Mouse (Mus musculus) lung, postnatal 10 days (tissue): ENCODE data around the gene 1810065E05Rik.
A peak's percentile ranks its signal among the peaks of the same experiment; 100 is the strongest.

Experiments
- DNase-seq: peaks from one replicate; pipeline ENCODE4 v3.0.0; 2021

Gene 1810065E05Rik

GRCm38 (mm10) chr11:58420815-58421214 is at the start of gene 1810065E05Rik:
1810065E05Rik (plus strand) TSS chr11:58421111.
- no peak for DNase-seq

GRCm38 (mm10) chr11:58377273-58377672 is 43.6 kb upstream of the 1810065E05Rik start:
- no peak for DNase-seq

- DNase-seq = no peak
Measured at GRCm38 (mm10) chr11:58377686-58378085, 43.2 kb upstream of the 1810065E05Rik start.

GRCm38 (mm10) chr11:58378763-58379278 is 42.1 kb upstream of the 1810065E05Rik start, which contains the start of gene Lypd8:
Lypd8 (plus strand) TSS chr11:58379043.
- no peak for DNase-seq

GRCm38 (mm10) chr11:58379516-58379915 is 41.4 kb upstream of the 1810065E05Rik start:
- no peak for DNase-seq

- no peak for DNase-seq
Measured at GRCm38 (mm10) chr11:58382471-58382870, 38.4 kb upstream of the 1810065E05Rik start.

- no peak for DNase-seq
Measured at GRCm38 (mm10) chr11:58399985-58400645, 20.8 kb upstream of the 1810065E05Rik start.

- DNase-seq = no peak
Measured at GRCm38 (mm10) chr11:58400655-58401054, 20.3 kb upstream of the 1810065E05Rik start.

GRCm38 (mm10) chr11:58408066-58408465 is 12.8 kb upstream of the 1810065E05Rik start:
- no peak for DNase-seq

GRCm38 (mm10) chr11:58418336-58418735 is 2.6 kb upstream of the 1810065E05Rik start:
- DNase-seq = peak; percentile 13

- no peak for DNase-seq
Measured at GRCm38 (mm10) chr11:58432259-58432658, 11.3 kb downstream of the 1810065E05Rik start, which contains the start of gene Gm12253. Gm12253 (plus strand) TSS chr11:58432559.

- DNase-seq = no peak
Measured at GRCm38 (mm10) chr11:58437866-58438265, 17.0 kb downstream of the 1810065E05Rik start.

GRCm38 (mm10) chr11:58452759-58453158 is 31.8 kb downstream of the 1810065E05Rik start, which contains the start of gene Lypd9:
Lypd9 (minus strand) TSS chr11:58452923.
- DNase-seq = no peak

- DNase-seq = no peak
Measured at GRCm38 (mm10) chr11:58453592-58453991, 32.7 kb downstream of the 1810065E05Rik start.

- no peak for DNase-seq
Measured at GRCm38 (mm10) chr11:58462170-58462569, 41.3 kb downstream of the 1810065E05Rik start, which contains the start of gene Olfr30. Olfr30 (minus strand) TSS chr11:58462270.
